Mouse (Mus musculus): ENCODE data around the gene Svep1. TPM values are rescaled to one million over a fixed set of nuclear protein-coding genes. Genes with fewer than 3 reads are reported as not detected.

The Svep1 gene
- polyA plus RNA-seq, 1 experiment, result 0.73 TPM

DNA sequence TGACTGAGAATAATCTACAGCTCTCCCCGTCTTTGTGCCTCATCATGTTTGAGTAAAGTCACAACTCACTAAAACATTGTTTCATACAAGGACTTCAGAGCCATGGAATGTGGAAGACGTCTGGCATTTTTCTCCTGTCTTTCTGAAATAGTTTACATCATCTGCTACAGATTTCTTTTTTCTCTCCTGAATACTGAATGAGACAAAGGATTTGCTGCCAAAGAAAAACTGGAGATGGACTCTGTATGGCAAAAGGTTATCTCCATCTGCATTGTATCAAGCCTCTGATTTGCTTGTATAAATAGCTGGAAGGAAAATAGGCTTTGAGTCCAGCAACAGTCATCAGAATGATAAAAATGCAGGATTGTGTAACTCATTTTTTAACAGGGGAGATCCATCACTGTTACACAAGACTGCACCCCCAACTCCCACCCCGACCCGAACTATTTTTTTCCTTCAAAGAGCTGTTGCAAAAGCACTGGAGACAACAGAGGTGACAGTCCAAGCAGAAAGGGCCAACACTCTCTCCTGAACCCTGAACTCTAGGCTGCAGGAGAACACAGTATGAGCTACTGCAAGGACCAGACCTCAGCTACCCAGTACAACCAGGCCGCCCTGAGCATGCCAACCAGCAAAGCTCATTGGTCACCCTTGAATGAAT, 21.8 kb downstream of the Svep1 start:
- no peak overlapping the region for H3ac ChIP-seq (ENCODE audit: control insufficient read depth, insufficient read length, low read depth)
- no peaks in the 10 kb centered on the region for H3K79me2 ChIP-seq (ENCODE audit: control insufficient read depth, insufficient read depth)
- H3K4me3 ChIP-seq (ENCODE audit: insufficient read depth, poor library complexity, severe bottlenecking), result no peak overlapping the region
- H3K36me3 ChIP-seq (ENCODE audit: control insufficient read depth, insufficient read depth), result no peaks in the 10 kb centered on the region
- H3K79me3 ChIP-seq (ENCODE audit: low read depth), result no peaks in the 10 kb centered on the region
- TF ChIP-seq FOSL1 (IDR thresholded peaks at IDR 0.05; ENCODE audit: insufficient read depth, low read length, poor library complexity, severe bottlenecking) (no peak), CEBPB (IDR thresholded peaks at IDR 0.05; ENCODE audit: low read depth) (no peak), MAX (IDR thresholded peaks at IDR 0.05) (no peak), MYOG (IDR thresholded peaks at IDR 0.05; ENCODE audit: control insufficient read depth, extremely low read depth, insufficient read length) (no peak), CTCF (IDR thresholded peaks at IDR 0.05; ENCODE audit: control insufficient read depth, insufficient read depth, insufficient read length) (no peak), MYOD1 (IDR thresholded peaks at IDR 0.05; ENCODE audit: control insufficient read depth, insufficient read length, low read depth) (no peak), USF1 (IDR thresholded peaks at IDR 0.05; ENCODE audit: low read depth) (no peak)
- H3K27me3 ChIP-seq (ENCODE audit: control insufficient read depth, insufficient read depth, insufficient read length), result no peaks in the 10 kb centered on the region

DNA sequence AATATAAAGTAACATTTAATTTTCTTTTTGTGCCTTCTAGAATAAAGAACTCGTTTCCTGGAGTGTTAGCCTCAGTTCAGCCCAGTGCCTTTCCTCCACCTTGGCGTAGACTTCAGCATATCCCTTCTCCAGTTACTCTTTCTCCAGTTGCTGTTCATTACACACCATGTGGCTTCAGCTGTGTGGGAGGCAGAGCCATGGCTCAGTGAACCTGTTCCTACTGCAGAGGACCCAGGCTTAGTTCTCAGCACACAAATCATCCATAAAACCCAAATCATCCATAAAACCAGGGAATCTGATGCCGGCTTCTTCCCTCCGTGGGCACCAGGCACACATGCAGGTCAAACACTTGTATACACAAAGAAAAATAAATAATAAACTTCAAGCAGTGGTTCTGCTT, 22.8 kb downstream of the Svep1 start:
- H3K79me2 ChIP-seq (ENCODE audit: control insufficient read depth, insufficient read depth), result no peaks in the 10 kb centered on the region
- no peaks in the 10 kb centered on the region for H3K27me3 ChIP-seq (ENCODE audit: control insufficient read depth, insufficient read depth, insufficient read length)
- H3ac ChIP-seq (ENCODE audit: control insufficient read depth, insufficient read length, low read depth), result no peak overlapping the region
- no peaks in the 10 kb centered on the region for H3K36me3 ChIP-seq (ENCODE audit: control insufficient read depth, insufficient read depth)
- H3K4me3 ChIP-seq (ENCODE audit: insufficient read depth, poor library complexity, severe bottlenecking), result no peak overlapping the region
- no peaks in the 10 kb centered on the region for H3K79me3 ChIP-seq (ENCODE audit: low read depth)
- TF ChIP-seq MYOD1 (IDR thresholded peaks at IDR 0.05; ENCODE audit: control insufficient read depth, insufficient read length, low read depth) (no peak), MAX (IDR thresholded peaks at IDR 0.05) (no peak), MYOG (IDR thresholded peaks at IDR 0.05; ENCODE audit: control insufficient read depth, extremely low read depth, insufficient read length) (no peak), CTCF (IDR thresholded peaks at IDR 0.05; ENCODE audit: control insufficient read depth, insufficient read depth, insufficient read length) (no peak), USF1 (IDR thresholded peaks at IDR 0.05; ENCODE audit: low read depth) (no peak), FOSL1 (IDR thresholded peaks at IDR 0.05; ENCODE audit: insufficient read depth, low read length, poor library complexity, severe bottlenecking) (no peak), CEBPB (IDR thresholded peaks at IDR 0.05; ENCODE audit: low read depth) (no peak)

DNA sequence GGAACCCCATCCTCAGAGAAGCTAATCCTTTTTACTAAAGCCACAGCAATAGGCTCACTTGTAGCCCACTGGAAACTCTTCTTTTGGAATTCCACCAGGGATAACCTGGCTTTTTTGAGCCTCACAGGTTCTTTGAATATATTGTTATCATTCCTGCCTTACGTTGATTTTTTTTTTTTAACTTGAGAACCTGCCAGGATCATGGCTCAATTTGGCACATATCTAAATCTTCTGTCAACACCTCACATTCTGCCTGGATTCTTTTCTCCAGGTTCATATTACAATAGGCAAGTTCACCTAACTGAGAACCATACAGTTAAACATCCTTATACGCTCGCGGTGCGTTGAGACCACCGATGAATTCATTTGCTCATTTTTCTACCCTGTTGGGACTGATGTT, 28.2 kb downstream of the Svep1 start:
- no peaks in the 10 kb centered on the region for H3K79me2 ChIP-seq (ENCODE audit: control insufficient read depth, insufficient read depth)
- no peak overlapping the region for H3ac ChIP-seq (ENCODE audit: control insufficient read depth, insufficient read length, low read depth)
- H3K79me3 ChIP-seq (ENCODE audit: low read depth), result no peaks in the 10 kb centered on the region
- TF ChIP-seq USF1 (IDR thresholded peaks at IDR 0.05; ENCODE audit: low read depth) (no peak), FOSL1 (IDR thresholded peaks at IDR 0.05; ENCODE audit: insufficient read depth, low read length, poor library complexity, severe bottlenecking) (no peak), CEBPB (IDR thresholded peaks at IDR 0.05; ENCODE audit: low read depth) (no peak), CTCF (IDR thresholded peaks at IDR 0.05; ENCODE audit: control insufficient read depth, insufficient read depth, insufficient read length) (no peak), MYOD1 (IDR thresholded peaks at IDR 0.05; ENCODE audit: control insufficient read depth, insufficient read length, low read depth) (no peak), MYOG (IDR thresholded peaks at IDR 0.05; ENCODE audit: control insufficient read depth, extremely low read depth, insufficient read length) (no peak), MAX (IDR thresholded peaks at IDR 0.05) (no peak)
- no peaks in the 10 kb centered on the region for H3K36me3 ChIP-seq (ENCODE audit: control insufficient read depth, insufficient read depth)
- no peak overlapping the region for H3K4me3 ChIP-seq (ENCODE audit: insufficient read depth, poor library complexity, severe bottlenecking)
- no peaks in the 10 kb centered on the region for H3K27me3 ChIP-seq (ENCODE audit: control insufficient read depth, insufficient read depth, insufficient read length)

DNA sequence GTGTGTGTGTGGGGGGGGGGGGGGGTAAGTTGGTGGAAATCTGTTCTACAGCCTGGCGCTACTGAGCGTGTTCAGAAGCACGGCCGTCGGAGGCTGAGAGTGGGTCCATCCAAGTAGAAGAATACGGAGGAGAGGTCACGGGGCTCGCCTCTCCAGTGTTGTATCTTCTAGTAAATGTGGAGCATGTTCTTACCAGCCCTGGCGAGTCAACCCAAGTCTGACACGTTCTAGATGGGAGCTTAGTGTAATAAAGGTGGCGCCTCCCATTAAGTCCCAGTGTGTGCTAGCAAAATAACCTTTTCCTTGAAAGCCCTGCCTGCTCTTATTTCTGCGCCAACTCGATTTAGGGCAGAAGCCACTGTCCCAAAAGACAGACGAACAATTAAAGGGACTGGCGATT, 29.4 kb downstream of the Svep1 start:
- Histone ChIP-seq H3K27me3 (ENCODE audit: control insufficient read depth, insufficient read depth, insufficient read length) (no peaks in the 10 kb centered on the region), H3K79me3 (ENCODE audit: low read depth) (no peaks in the 10 kb centered on the region), H3ac (ENCODE audit: control insufficient read depth, insufficient read length, low read depth) (no peak overlapping the region), H3K36me3 (ENCODE audit: control insufficient read depth, insufficient read depth) (no peaks in the 10 kb centered on the region), H3K4me3 (ENCODE audit: insufficient read depth, poor library complexity, severe bottlenecking) (no peak overlapping the region), H3K79me2 (ENCODE audit: control insufficient read depth, insufficient read depth) (no peaks in the 10 kb centered on the region)
- TF ChIP-seq USF1 (IDR thresholded peaks at IDR 0.05; ENCODE audit: low read depth) (no peak), MYOD1 (IDR thresholded peaks at IDR 0.05; ENCODE audit: control insufficient read depth, insufficient read length, low read depth) (no peak), CTCF (IDR thresholded peaks at IDR 0.05; ENCODE audit: control insufficient read depth, insufficient read depth, insufficient read length) (no peak), MAX (IDR thresholded peaks at IDR 0.05) (no peak), CEBPB (IDR thresholded peaks at IDR 0.05; ENCODE audit: low read depth) (no peak), FOSL1 (IDR thresholded peaks at IDR 0.05; ENCODE audit: insufficient read depth, low read length, poor library complexity, severe bottlenecking) (no peak), MYOG (IDR thresholded peaks at IDR 0.05; ENCODE audit: control insufficient read depth, extremely low read depth, insufficient read length) (no peak)

DNA sequence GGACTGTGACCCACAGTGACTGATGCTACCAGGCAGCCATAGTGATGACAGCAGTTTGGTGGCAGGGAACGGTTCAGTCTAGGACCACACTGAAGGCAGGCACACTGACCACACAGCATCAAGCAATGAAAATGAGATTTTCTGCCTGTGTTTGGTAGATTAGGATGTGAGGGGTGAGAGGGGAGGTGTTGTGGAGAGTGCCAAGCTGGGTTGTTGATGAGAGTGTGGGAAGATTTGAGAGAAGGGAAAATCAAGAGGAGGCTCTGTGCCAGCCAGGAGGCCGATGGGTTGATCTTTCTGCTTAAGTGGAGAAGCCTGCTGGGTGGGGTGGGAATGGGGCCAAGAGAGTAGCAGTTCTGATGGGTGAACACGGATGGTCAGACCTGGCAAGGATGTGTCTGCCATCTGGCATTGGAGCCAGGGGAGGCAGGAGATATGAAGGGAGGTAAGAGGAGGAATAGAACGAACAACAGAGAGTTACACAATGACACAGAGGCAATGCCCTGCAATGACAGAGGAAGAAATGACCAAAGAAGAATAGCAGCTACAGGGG, 32.1 kb downstream of the Svep1 start:
- Histone ChIP-seq H3K27me3 (ENCODE audit: control insufficient read depth, insufficient read depth, insufficient read length) (no peaks in the 10 kb centered on the region), H3ac (ENCODE audit: control insufficient read depth, insufficient read length, low read depth) (no peak overlapping the region), H3K4me3 (ENCODE audit: insufficient read depth, poor library complexity, severe bottlenecking) (no peak overlapping the region), H3K79me3 (ENCODE audit: low read depth) (no peaks in the 10 kb centered on the region), H3K36me3 (ENCODE audit: control insufficient read depth, insufficient read depth) (no peaks in the 10 kb centered on the region), H3K79me2 (ENCODE audit: control insufficient read depth, insufficient read depth) (no peaks in the 10 kb centered on the region)
- no peak for TF ChIP-seq MYOD1 (IDR thresholded peaks at IDR 0.05; ENCODE audit: control insufficient read depth, insufficient read length, low read depth)

DNA sequence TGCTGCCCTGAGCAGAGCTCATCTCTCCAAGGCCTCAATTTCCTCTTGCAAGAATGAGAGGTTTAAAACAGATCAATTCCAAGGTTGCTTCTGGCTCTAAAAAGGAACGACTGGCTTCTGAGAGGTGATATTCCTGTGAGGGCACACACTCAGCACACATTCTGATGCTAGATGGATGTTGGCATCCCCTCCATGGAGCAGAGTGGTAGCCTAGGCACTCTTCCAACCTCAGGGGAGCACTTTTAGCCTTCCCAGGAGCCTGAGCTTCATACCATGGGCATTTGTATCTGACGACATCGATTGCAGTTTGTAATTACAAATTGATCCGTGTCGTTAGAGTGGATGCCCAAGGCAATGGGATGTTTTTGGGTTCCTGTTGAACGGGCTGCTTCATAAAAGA, 33.3 kb downstream of the Svep1 start:
- H3ac ChIP-seq (ENCODE audit: control insufficient read depth, insufficient read length, low read depth), result no peak overlapping the region
- H3K27me3 ChIP-seq (ENCODE audit: control insufficient read depth, insufficient read depth, insufficient read length), result no peaks in the 10 kb centered on the region
- no peaks in the 10 kb centered on the region for H3K79me2 ChIP-seq (ENCODE audit: control insufficient read depth, insufficient read depth)
- H3K4me3 ChIP-seq (ENCODE audit: insufficient read depth, poor library complexity, severe bottlenecking), result no peak overlapping the region
- H3K79me3 ChIP-seq (ENCODE audit: low read depth), result no peaks in the 10 kb centered on the region
- H3K36me3 ChIP-seq (ENCODE audit: control insufficient read depth, insufficient read depth), result no peaks in the 10 kb centered on the region
- TF ChIP-seq CTCF (IDR thresholded peaks at IDR 0.05; ENCODE audit: control insufficient read depth, insufficient read depth, insufficient read length), result no peak
- TF ChIP-seq USF1 (IDR thresholded peaks at IDR 0.05; ENCODE audit: low read depth), result no peak
- TF ChIP-seq MYOD1 (IDR thresholded peaks at IDR 0.05; ENCODE audit: control insufficient read depth, insufficient read length, low read depth), result no peak
- no peak for TF ChIP-seq CEBPB (IDR thresholded peaks at IDR 0.05; ENCODE audit: low read depth)
- TF ChIP-seq FOSL1 (IDR thresholded peaks at IDR 0.05; ENCODE audit: insufficient read depth, low read length, poor library complexity, severe bottlenecking), result no peak
- TF ChIP-seq MAX (IDR thresholded peaks at IDR 0.05), result no peak
- no peak for TF ChIP-seq MYOG (IDR thresholded peaks at IDR 0.05; ENCODE audit: control insufficient read depth, extremely low read depth, insufficient read length)
